9 mouse cellular contexts compared by ENCODE assay signal in the genomic region with DNA sequence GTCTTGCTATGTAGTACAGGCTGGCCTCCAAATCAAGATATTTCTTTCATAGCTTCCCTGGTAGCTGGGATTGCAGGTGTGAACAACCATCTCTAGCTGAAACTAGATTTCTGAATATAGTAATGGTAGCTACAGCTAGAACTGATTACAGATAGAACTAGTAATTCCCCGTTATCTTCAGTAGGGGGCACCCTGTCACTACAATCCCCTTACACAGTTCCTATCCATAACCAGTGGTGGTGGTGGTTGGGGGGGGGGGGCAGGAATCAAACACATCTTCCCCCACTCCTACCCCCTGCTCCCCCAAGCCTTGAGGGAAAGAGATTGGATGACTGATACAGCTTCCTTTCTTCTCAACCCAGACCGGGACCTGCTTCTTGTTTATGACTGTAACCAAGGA. TPM values are rescaled to one million over a fixed set of nuclear protein-coding genes. Genes with fewer than 3 reads are reported as not detected.
DNase-seq lines count a peak whose midpoint lies in the region; ATAC-seq and TF ChIP-seq lines count a peak whose summit lies in the region.
"Had no signal": no experiment of that assay in that cellular context is flagged by ENCODE, and none has a peak within 500 bp of the region (broad histone marks: within the 10 kb centered on the region; RNA-seq: fewer than 3 reads in every experiment).

No protein-coding gene starts in this region.

- H3K27ac ChIP-seq in liver, postnatal 0 days (ENCODE audit: low read depth), result no peak overlapping the region
- H3K27ac ChIP-seq in liver, embryonic 12.5 days, result no peak overlapping the region
- H3K27ac ChIP-seq in bone marrow, adult 2 months (ENCODE audit: control insufficient read depth, insufficient read depth, low read depth, low read length, poor library complexity), result no peak overlapping the region
- H3K27ac ChIP-seq: lung, embryonic 15.5 days had no signal

- H3K27me3 ChIP-seq in liver, postnatal 0 days (ENCODE audit: insufficient read depth, low read length), result no peaks in the 10 kb centered on the region
- H3K27me3 ChIP-seq in liver, embryonic 12.5 days (replicated peaks), result no peaks in the 10 kb centered on the region
- H3K27me3 ChIP-seq: lung, embryonic 15.5 days had no signal

- no peaks in the 10 kb centered on the region for H3K9me3 ChIP-seq in liver, postnatal 0 days (ENCODE audit: low read length)
- H3K9me3 ChIP-seq in liver, embryonic 12.5 days (replicated peaks), result no peaks in the 10 kb centered on the region
- H3K9me3 ChIP-seq: lung, embryonic 15.5 days had no signal

- no peak for ATAC-seq in cerebellum, adult (ENCODE audit: insufficient number of reproducible peaks, low FRiP score, low TSS enrichment)
- ATAC-seq in liver, postnatal 0 days, result no peak
- no peak for ATAC-seq in liver, embryonic 12.5 days
- ATAC-seq in megakaryocyte-erythroid progenitor cell, adult 5-6 weeks (replicated peaks; ENCODE audit: low FRiP score, low TSS enrichment, poor library complexity, severe bottlenecking), result peak; percentile 63; the same call in 1 of the 2 replicates

- H3K4me3 ChIP-seq in liver, postnatal 0 days (ENCODE audit: low read depth, low read length), result no peak overlapping the region
- no peak overlapping the region for H3K4me3 ChIP-seq in liver, embryonic 12.5 days
- H3K4me3 ChIP-seq in bone marrow, adult 2 months (replicated peaks; ENCODE audit: control insufficient read depth, low read depth, low read length), result no peak overlapping the region
- H3K4me3 ChIP-seq: lung, embryonic 15.5 days had no signal

- TF ChIP-seq POLR2A in bone marrow, adult 2 months (IDR thresholded peaks at IDR 0.05; ENCODE audit: borderline replicate concordance, control insufficient read depth, low read depth, low read length), result no peak

- no peaks in the 10 kb centered on the region for H3K36me3 ChIP-seq in liver, postnatal 0 days (replicated peaks; ENCODE audit: insufficient read depth, low read length)
- H3K36me3 ChIP-seq in liver, embryonic 12.5 days, result no peaks in the 10 kb centered on the region
- H3K36me3 ChIP-seq: lung, embryonic 15.5 days had no signal

- no peak for TF ChIP-seq EP300 in liver, postnatal 0 days (IDR thresholded peaks at IDR 0.05; ENCODE audit: low read depth)

- peak; percentile 41 to 60 for DNase-seq in cerebellum, postnatal 10 days
- peak; percentile 24 for DNase-seq in liver, postnatal 0 days
- no peak for DNase-seq in right cerebral cortex, postnatal 4 days
- DNase-seq in c-Kit-positive CD71-positive TER-119-positive erythroid progenitor cells, embryonic 14.5 days (ENCODE audit: low spot score), result no peak

- no peak overlapping the region for H3K4me2 ChIP-seq in liver, postnatal 0 days (ENCODE audit: low read depth, low read length)
- H3K4me2 ChIP-seq in liver, embryonic 12.5 days, result no peak overlapping the region
- H3K4me2 ChIP-seq: lung, embryonic 15.5 days had no signal

- TF ChIP-seq CTCF in liver, postnatal 0 days (IDR thresholded peaks at IDR 0.05; ENCODE audit: low read depth), result peak; percentile 67
- TF ChIP-seq CTCF in bone marrow, adult 2 months (IDR thresholded peaks at IDR 0.05; ENCODE audit: control insufficient read depth, insufficient read depth, low read length), result peak; percentile 30; the same call in 1 of the 2 replicates

- WGBS in liver, postnatal 0 days (ENCODE audit: insufficient replicate concordance), result 35% methylated on average over 2 of the region's 2 CpGs
- WGBS in liver, embryonic 12.5 days (ENCODE audit: insufficient replicate concordance), result 25% methylated on average over 2 of the region's 2 CpGs
- 30% methylated on average over 2 of the region's 2 CpGs for WGBS in bone marrow, adult 2 months

- H3K4me1 ChIP-seq in liver, postnatal 0 days (ENCODE audit: insufficient read depth), result no peaks in the 10 kb centered on the region
- no peaks in the 10 kb centered on the region for H3K4me1 ChIP-seq in liver, embryonic 12.5 days
- no peaks in the 10 kb centered on the region for H3K4me1 ChIP-seq in bone marrow, adult 2 months (ENCODE audit: control insufficient read depth, insufficient read depth, low read length)
- H3K4me1 ChIP-seq: lung, embryonic 15.5 days had no signal

- no peak overlapping the region for H3K9ac ChIP-seq in liver, postnatal 0 days (replicated peaks)
- H3K9ac ChIP-seq in liver, embryonic 12.5 days, result no peak overlapping the region
- H3K9ac ChIP-seq: lung, embryonic 15.5 days had no signal

RNA-seq across cellular contexts. Expression of a gene that starts 19.5 kb away (rescaled TPM):
- polyA plus RNA-seq in liver, postnatal 0 days (2015; fragmentation: Nextera tagmentation; extraction: Ambion mirVana), result 2.8 and 2.9 TPM in 2 replicates
- 3.9 TPM in 2 replicates for polyA plus RNA-seq in liver, embryonic 12.5 days (2016; fragmentation: Nextera tagmentation; extraction: Ambion mirVana)
- not detected in 2 replicates for polyA plus RNA-seq in bone marrow, adult 2 months (2011; ENCODE audit: insufficient read depth, insufficient read length, low replicate concordance, missing spikeins)
- not detected in 2 replicates for total RNA-seq in megakaryocyte-erythroid progenitor cell, adult 5-6 weeks (2014; fragmentation: Nextera tagmentation)
- 0.19 TPM in 1 of 2 replicates, not detected in the other for total RNA-seq in megakaryocyte-erythroid progenitor cell, adult 5-6 weeks (2017)

RNA-seq across cellular contexts. Expression of a gene that starts 23.0 kb away (rescaled TPM):
- 25.6 and 32.7 TPM in 2 replicates for polyA plus RNA-seq in liver, postnatal 0 days (2015; fragmentation: Nextera tagmentation; extraction: Ambion mirVana)
- polyA plus RNA-seq in liver, embryonic 12.5 days (2016; fragmentation: Nextera tagmentation; extraction: Ambion mirVana), result 348 and 381 TPM in 2 replicates
- polyA plus RNA-seq in bone marrow, adult 2 months (2011; ENCODE audit: insufficient read depth, insufficient read length, low replicate concordance, missing spikeins), result 15.6 and 30.7 TPM in 2 replicates
- total RNA-seq in megakaryocyte-erythroid progenitor cell, adult 5-6 weeks (2014; fragmentation: Nextera tagmentation), result 83.5 and 118 TPM in 2 replicates
- 222 and 272 TPM in 2 replicates for total RNA-seq in megakaryocyte-erythroid progenitor cell, adult 5-6 weeks (2017)

Comparison
In these comparisons a context has a peak if more than half of its experiments do, and no peak if none do; other contexts are left out.
1. RNA of a gene that starts 23.0 kb away (polyA plus RNA-seq): 348 to 381 TPM in liver, embryonic 12.5 days; 25.6 to 32.7 TPM in liver, postnatal 0 days and 15.6 to 30.7 TPM in bone marrow, adult 2 months; every median in the first group is over 10 times any median in the second.
2. DNase-seq: peak in cerebellum, postnatal 10 days (2 of 2) and liver, postnatal 0 days (single experiment); none in right cerebral cortex, postnatal 4 days (single experiment) and c-Kit-positive CD71-positive TER-119-positive erythroid progenitor cells, embryonic 14.5 days (single experiment).